Mouse (Mus musculus): ENCODE results near the gene Zfp365.

Zfp365 gene

GRCm38 (mm10) chr10:67912337-67912776 lies at the start of gene Zfp365:
Zfp365 (minus strand) TSS chr10:67912662.
- peak; percentile 36 for DNase-seq (ENCODE audit: low read depth, low spot score)

GRCm38 (mm10) chr10:67959982-67960381 lies 47.5 kb upstream of the Zfp365 start:
- DNase-seq (ENCODE audit: low read depth, low spot score) = no peak

- DNase-seq (ENCODE audit: low read depth, low spot score) = no peak
Measured at GRCm38 (mm10) chr10:67955982-67956381, 43.5 kb upstream of the Zfp365 start.

- DNase-seq (ENCODE audit: low read depth, low spot score) = no peak
Measured at GRCm38 (mm10) chr10:67951690-67952089, 39.2 kb upstream of the Zfp365 start.

GRCm38 (mm10) chr10:67950059-67950748 lies 37.7 kb upstream of the Zfp365 start:
- no peak for DNase-seq (ENCODE audit: low read depth, low spot score)

GRCm38 (mm10) chr10:67943513-67943912 lies 31.1 kb upstream of the Zfp365 start:
- no peak for DNase-seq (ENCODE audit: low read depth, low spot score)

- no peak for DNase-seq (ENCODE audit: low read depth, low spot score)
Measured at GRCm38 (mm10) chr10:67939546-67939945, 27.1 kb upstream of the Zfp365 start.

- DNase-seq (ENCODE audit: low read depth, low spot score) = no peak
Measured at GRCm38 (mm10) chr10:67937775-67938174, 25.3 kb upstream of the Zfp365 start.

- no peak for DNase-seq (ENCODE audit: low read depth, low spot score)
Measured at GRCm38 (mm10) chr10:67936944-67937343, 24.5 kb upstream of the Zfp365 start.

- DNase-seq (ENCODE audit: low read depth, low spot score) = no peak
Measured at GRCm38 (mm10) chr10:67932780-67933179, 20.3 kb upstream of the Zfp365 start.

GRCm38 (mm10) chr10:67931328-67931727 lies 18.9 kb upstream of the Zfp365 start:
- DNase-seq (ENCODE audit: low read depth, low spot score) = no peak

GRCm38 (mm10) chr10:67928584-67928983 lies 16.1 kb upstream of the Zfp365 start:
- no peak for DNase-seq (ENCODE audit: low read depth, low spot score)

GRCm38 (mm10) chr10:67927718-67928455 lies 15.4 kb upstream of the Zfp365 start:
- no peak for DNase-seq (ENCODE audit: low read depth, low spot score)

- no peak for DNase-seq (ENCODE audit: low read depth, low spot score)
Measured at GRCm38 (mm10) chr10:67924030-67924429, 11.6 kb upstream of the Zfp365 start.

- no peak for DNase-seq (ENCODE audit: low read depth, low spot score)
Measured at GRCm38 (mm10) chr10:67921777-67922176, 9.3 kb upstream of the Zfp365 start.

- DNase-seq (ENCODE audit: low read depth, low spot score) = no peak
Measured at GRCm38 (mm10) chr10:67919706-67920105, 7.2 kb upstream of the Zfp365 start.

GRCm38 (mm10) chr10:67918194-67918899 lies 5.9 kb upstream of the Zfp365 start:
- DNase-seq (ENCODE audit: low read depth, low spot score) = no peak

GRCm38 (mm10) chr10:67917356-67917755 lies 4.9 kb upstream of the Zfp365 start:
- no peak for DNase-seq (ENCODE audit: low read depth, low spot score)

GRCm38 (mm10) chr10:67911447-67912336 lies 770 bp downstream of the Zfp365 start:
- DNase-seq (ENCODE audit: low read depth, low spot score) = no peak

- no peak for DNase-seq (ENCODE audit: low read depth, low spot score)
Measured at GRCm38 (mm10) chr10:67907931-67908330, 4.5 kb downstream of the Zfp365 start.

- no peak for DNase-seq (ENCODE audit: low read depth, low spot score)
Measured at GRCm38 (mm10) chr10:67906926-67907325, 5.5 kb downstream of the Zfp365 start.

All from retina, adult 2 months (tissue).